ENCODE assay signal across 23 mouse cellular contexts in the genomic region with DNA sequence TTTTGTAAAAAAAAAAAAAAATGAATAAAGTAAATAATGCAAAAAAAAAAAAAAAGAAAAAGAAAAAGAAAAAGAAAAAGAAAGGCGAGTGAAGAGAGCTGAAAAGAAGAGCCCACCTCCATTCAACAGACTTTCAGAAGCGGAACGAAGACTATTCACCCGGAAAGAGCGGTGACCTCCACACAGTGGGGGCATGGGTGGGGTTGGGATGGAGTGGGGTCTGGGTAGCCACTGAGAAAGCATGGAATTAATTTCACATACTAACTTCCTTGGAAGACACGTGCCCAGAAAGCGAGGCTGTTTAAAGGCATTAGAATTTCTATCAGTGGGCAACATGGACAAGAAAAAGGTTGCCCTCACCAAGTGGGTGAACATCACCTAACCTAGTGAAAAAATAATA. TPM values are rescaled to one million over a fixed set of nuclear protein-coding genes. Genes with fewer than 3 reads are reported as not detected.
A peak's percentile ranks its signal among the peaks of the same experiment; 100 is the strongest.
DNase-seq lines count a peak whose midpoint lies in the region; ATAC-seq and TF ChIP-seq lines count a peak whose summit lies in the region.
"Had no signal": no experiment of that assay in that cellular context is flagged by ENCODE, and none has a peak within 500 bp of the region (broad histone marks: within the 10 kb centered on the region; RNA-seq: fewer than 3 reads in every experiment).

No protein-coding gene starts in this region.

- 40% methylated on average over 7 of the region's 7 CpGs for WGBS in hindbrain, embryonic 10.5 days
- WGBS in hindbrain, embryonic 13.5 days = 37% methylated on average over 7 of the region's 7 CpGs
- WGBS in midbrain, embryonic 11.5 days = 28% methylated on average over 7 of the region's 7 CpGs
- WGBS in midbrain, postnatal 0 days = 47% methylated on average over 7 of the region's 7 CpGs

- peaks cover 72% of the 10 kb centered on the region for H3K36me3 ChIP-seq in hindbrain, embryonic 10.5 days
- H3K36me3 ChIP-seq in hindbrain, embryonic 13.5 days = peaks cover 48% of the 10 kb centered on the region
- H3K36me3 ChIP-seq in midbrain, embryonic 11.5 days (ENCODE audit: control insufficient read depth, insufficient read depth, low read length) = peaks cover 15% of the 10 kb centered on the region; the same call in 1 of the 2 replicates
- peaks cover 20% of the 10 kb centered on the region for H3K36me3 ChIP-seq in midbrain, postnatal 0 days (ENCODE audit: insufficient read depth, low read length)

- H3K4me3 ChIP-seq in hindbrain, embryonic 10.5 days = no peak overlapping the region
- no peak overlapping the region for H3K4me3 ChIP-seq in hindbrain, embryonic 13.5 days
- no peak overlapping the region for H3K4me3 ChIP-seq in midbrain, embryonic 11.5 days (ENCODE audit: low read depth, low read length)
- H3K4me3 ChIP-seq in midbrain, postnatal 0 days (ENCODE audit: low read depth, low read length) = no peak overlapping the region
- H3K4me3 ChIP-seq: gastrocnemius, adult 2 months had no signal

- no peak overlapping the region for H3K27ac ChIP-seq in hindbrain, embryonic 10.5 days
- no peak overlapping the region for H3K27ac ChIP-seq in hindbrain, embryonic 13.5 days
- H3K27ac ChIP-seq in midbrain, embryonic 11.5 days (ENCODE audit: low read depth, low read length) = no peak overlapping the region
- H3K27ac ChIP-seq in midbrain, postnatal 0 days (ENCODE audit: low read depth, low read length) = no peak overlapping the region
- H3K27ac ChIP-seq: gastrocnemius, adult 2 months; hindbrain, embryonic 14.5 days; hindbrain, postnatal 0 days had no signal

- TF ChIP-seq CTCF in midbrain, postnatal 0 days (IDR thresholded peaks at IDR 0.05) = no peak

- H3K4me1 ChIP-seq in hindbrain, embryonic 10.5 days (replicated peaks) = peaks cover 5% of the 10 kb centered on the region
- no peaks in the 10 kb centered on the region for H3K4me1 ChIP-seq in hindbrain, embryonic 13.5 days (replicated peaks)
- H3K4me1 ChIP-seq in midbrain, embryonic 11.5 days (ENCODE audit: control insufficient read depth, insufficient read depth, low read length) = peaks cover 3% of the 10 kb centered on the region; the same call in 1 of the 2 replicates
- no peaks in the 10 kb centered on the region for H3K4me1 ChIP-seq in midbrain, postnatal 0 days (ENCODE audit: insufficient read depth, low read length)

- H3K27me3 ChIP-seq in hindbrain, embryonic 10.5 days (ENCODE audit: insufficient read depth, poor library complexity, severe bottlenecking) = no peaks in the 10 kb centered on the region; the same call in 1 of the 2 replicates
- no peaks in the 10 kb centered on the region for H3K27me3 ChIP-seq in hindbrain, embryonic 13.5 days
- no peaks in the 10 kb centered on the region for H3K27me3 ChIP-seq in midbrain, embryonic 11.5 days (ENCODE audit: control insufficient read depth, insufficient read depth, low read length)
- H3K27me3 ChIP-seq in midbrain, postnatal 0 days (ENCODE audit: insufficient read depth, low read length) = no peaks in the 10 kb centered on the region

- peak; percentile 51 for DNase-seq in hindbrain, embryonic 10.5 days (ENCODE audit: low spot score)
- DNase-seq in midbrain, embryonic 11.5 days (ENCODE audit: low spot score, missing footprints) = no peak
- DNase-seq in midbrain, postnatal 0 days (ENCODE audit: low spot score) = no peak
- DNase-seq in mesoderm, embryonic 11.5 days (ENCODE audit: low read depth, low spot score) = peak; percentile 6
- no peak for DNase-seq in heart, postnatal 36 days
- DNase-seq: adrenal gland, adult 8-10 months; adrenal gland, postnatal 25 days; cerebellum, adult 11-12 months; cerebellum, adult 8-10 months; cerebellum, postnatal 10 days; cerebellum, postnatal 36 days; forebrain, postnatal 0 days; gastrocnemius, adult 2 months; gastrocnemius, postnatal 14 days; heart, adult 11 months had no signal

- H3K9ac ChIP-seq in hindbrain, embryonic 13.5 days = no peak overlapping the region
- H3K9ac ChIP-seq in midbrain, embryonic 11.5 days (ENCODE audit: low read length) = no peak overlapping the region
- no peak overlapping the region for H3K9ac ChIP-seq in midbrain, postnatal 0 days (replicated peaks; ENCODE audit: low read length, poor library complexity, severe bottlenecking)
- H3K9ac ChIP-seq: forebrain, postnatal 0 days; hindbrain, embryonic 14.5 days had no signal

- H3K9me3 ChIP-seq in hindbrain, embryonic 10.5 days = no peaks in the 10 kb centered on the region
- no peaks in the 10 kb centered on the region for H3K9me3 ChIP-seq in hindbrain, embryonic 13.5 days
- H3K9me3 ChIP-seq in midbrain, embryonic 11.5 days (ENCODE audit: control insufficient read depth, low read length) = no peaks in the 10 kb centered on the region
- no peaks in the 10 kb centered on the region for H3K9me3 ChIP-seq in midbrain, postnatal 0 days (ENCODE audit: low read length)

- no peak overlapping the region for H3K4me2 ChIP-seq in hindbrain, embryonic 13.5 days
- no peak overlapping the region for H3K4me2 ChIP-seq in midbrain, embryonic 11.5 days
- no peak overlapping the region for H3K4me2 ChIP-seq in midbrain, postnatal 0 days (ENCODE audit: low read depth, low read length, poor library complexity, severe bottlenecking)
- H3K4me2 ChIP-seq: heart, embryonic 11.5 days; hindbrain, embryonic 14.5 days had no signal

- intact Hi-C loops in heart, postnatal 36 days (cut with DNase I) = no loop called here

- ATAC-seq in hindbrain, embryonic 13.5 days (ENCODE audit: low FRiP score) = no peak
- peak; percentile 55; the same call in 1 of the 2 replicates for ATAC-seq in midbrain, embryonic 11.5 days (ENCODE audit: low FRiP score)
- no peak for ATAC-seq in midbrain, postnatal 0 days (ENCODE audit: low FRiP score)
- ATAC-seq: activated CD4-positive, CD25-positive, alpha-beta regulatory T cell, adult 4 months; forebrain, embryonic 14.5 days; forebrain, postnatal 0 days; hindbrain, postnatal 0 days; inflammation-experienced regulatory T-cells, adult 6 months; intestine, embryonic 16.5 days had no signal

RNA-seq across cellular contexts. Expression of gene Crot, which starts 24.8 kb away (rescaled TPM):
- polyA plus RNA-seq in hindbrain, embryonic 10.5 days (2016; fragmentation: Nextera tagmentation; extraction: Ambion mirVana) = 26.4 and 29.4 TPM in 2 replicates
- polyA plus RNA-seq in hindbrain, embryonic 13.5 days (2015; fragmentation: Nextera tagmentation; extraction: Ambion mirVana) = 23.1 and 23.3 TPM in 2 replicates
- polyA plus RNA-seq in midbrain, embryonic 11.5 days (2014; fragmentation: Nextera tagmentation; extraction: Ambion mirVana) = 29.1 and 31.7 TPM in 2 replicates
- total RNA-seq in midbrain, postnatal 0 days (2014; rRNA removed) = 16.1 and 19.1 TPM in 2 replicates
- 19.1 and 19.8 TPM in 2 replicates for polyA plus RNA-seq in midbrain, postnatal 0 days (2015; fragmentation: Nextera tagmentation; extraction: Ambion mirVana)
- total RNA-seq in heart, postnatal 36 days (2021) = 10 to 100 TPM; 24.5 to 26.0 TPM

Comparison
In these comparisons a context has a peak if more than half of its experiments do, and no peak if none do; other contexts are left out.
1. DNase-seq: peak in hindbrain, embryonic 10.5 days (single experiment) and mesoderm, embryonic 11.5 days (single experiment); none in midbrain, embryonic 11.5 days (single experiment), midbrain, postnatal 0 days (single experiment) and heart, postnatal 36 days (0 of 2).